Mouse (Mus musculus): ENCODE measurements around the gene Spg11. TPM values are rescaled to one million over a fixed set of nuclear protein-coding genes. Genes with fewer than 3 reads are reported as not detected.
"Not testable (repeated sequence)": the region's sequence is repeated elsewhere in the genome, so short reads cannot be mapped to it uniquely, and the experiment has no call there.

The Spg11 gene
- polyA plus RNA-seq, 1 experiment from 2014 or later = 7.0 TPM

DNA sequence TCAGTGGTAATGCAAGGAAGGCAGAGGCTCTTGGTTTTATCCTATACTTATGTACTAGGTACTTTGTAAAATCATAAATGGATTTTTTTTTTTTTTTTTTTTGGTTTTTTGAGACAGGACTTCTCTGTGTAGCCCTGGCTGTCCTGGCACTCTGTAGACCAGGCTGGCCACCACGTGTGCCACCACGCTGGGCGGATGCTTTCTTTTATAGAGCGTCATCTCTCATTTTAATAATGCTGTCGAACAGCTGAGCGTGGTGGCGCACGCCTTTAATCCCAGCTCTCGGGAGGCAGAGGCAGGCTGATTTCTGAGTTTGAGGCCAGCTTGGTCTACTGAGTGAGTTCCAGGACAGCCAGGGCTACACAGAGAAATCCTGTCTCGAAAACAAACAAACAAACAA is 91.1 kb downstream of the Spg11 start:
- H3K9ac ChIP-seq (ENCODE audit: low read depth, low read length) = not testable (repeated sequence)

DNA sequence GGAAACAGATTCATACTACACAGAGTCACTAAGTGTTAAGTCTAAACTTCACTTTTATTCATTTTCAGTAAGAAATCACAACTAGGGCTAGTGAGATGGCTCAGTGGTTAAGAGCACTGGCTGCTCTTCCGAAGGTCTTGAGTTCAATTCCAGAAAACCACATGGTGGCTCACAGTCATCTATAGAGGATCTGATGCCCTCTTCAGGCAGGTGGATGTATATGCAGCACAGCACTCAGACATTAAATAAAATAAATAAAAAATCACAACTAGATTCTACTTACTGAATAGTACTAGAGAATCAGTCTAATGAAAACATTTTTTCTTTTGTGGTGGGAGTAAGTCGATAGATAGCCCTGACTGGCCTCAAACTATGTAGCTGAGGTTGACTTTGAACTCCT is 95.9 kb downstream of the Spg11 start:
- Histone ChIP-seq H3K27me3 (ENCODE audit: control insufficient read depth, insufficient read depth, low read length) (no peaks in the 10 kb centered on the region), H3K9ac (ENCODE audit: low read depth, low read length) (no peak overlapping the region), H3K27ac (ENCODE audit: low read depth, low read length) (no peak overlapping the region), H3K9me3 (replicated peaks; ENCODE audit: control insufficient read depth, low read length) (no peaks in the 10 kb centered on the region), H3K4me1 (ENCODE audit: control insufficient read depth, insufficient read depth, low read length) (no peaks in the 10 kb centered on the region), H3K4me3 (ENCODE audit: low read depth, low read length) (no peak overlapping the region), H3K36me3 (ENCODE audit: control insufficient read depth, insufficient read depth, low read length) (no peaks in the 10 kb centered on the region), H3K4me2 (no peak overlapping the region)
- ATAC-seq (replicated peaks; ENCODE audit: insufficient number of reproducible peaks, low FRiP score, low TSS enrichment) = no peak
- WGBS (ENCODE audit: insufficient replicate concordance) = 77% methylated on average over 2 of the region's 2 CpGs

More for the DNA sequence above, 91.1 kb downstream of the Spg11 start:
- peak overlapping the region; percentile 66; the same call in 1 of the 2 replicates for H3K4me2 ChIP-seq
- ATAC-seq (replicated peaks; ENCODE audit: insufficient number of reproducible peaks, low FRiP score, low TSS enrichment); H3K9me3 ChIP-seq (replicated peaks; ENCODE audit: control insufficient read depth, low read length); H3K27ac ChIP-seq (ENCODE audit: low read depth, low read length); H3K36me3 ChIP-seq (ENCODE audit: control insufficient read depth, insufficient read depth, low read length); H3K4me1 ChIP-seq (ENCODE audit: control insufficient read depth, insufficient read depth, low read length); H3K27me3 ChIP-seq (ENCODE audit: control insufficient read depth, insufficient read depth, low read length): not testable (repeated sequence)
- WGBS (ENCODE audit: insufficient replicate concordance) = 84% methylated on average over 10 of the region's 10 CpGs
- peak overlapping the region; percentile 80; the same call in 1 of the 2 replicates for H3K4me3 ChIP-seq (ENCODE audit: low read depth, low read length)

DNA sequence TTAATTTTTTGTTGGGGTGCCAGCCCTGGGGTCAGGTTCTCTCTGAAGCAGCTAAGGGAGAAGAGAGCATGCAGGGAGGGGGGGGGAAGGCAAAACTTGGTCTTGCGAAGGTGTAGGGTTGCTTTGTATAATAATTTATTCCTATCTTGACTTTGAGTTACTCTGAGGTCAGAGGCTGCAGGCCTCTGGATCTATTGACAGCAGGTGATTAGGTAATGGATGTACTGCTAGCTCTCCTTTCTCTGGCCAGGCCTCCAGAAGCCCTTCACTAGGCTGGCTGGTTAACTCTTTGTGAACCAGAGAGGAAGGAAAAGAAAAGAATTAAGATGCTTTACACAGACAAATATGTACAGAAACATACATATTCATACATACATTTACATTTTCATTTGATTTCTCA is 99.5 kb downstream of the Spg11 start:
- H3K4me1 ChIP-seq (ENCODE audit: control insufficient read depth, insufficient read depth, low read length) = no peaks in the 10 kb centered on the region
- H3K27me3 ChIP-seq (ENCODE audit: control insufficient read depth, insufficient read depth, low read length) = no peaks in the 10 kb centered on the region
- H3K9me3 ChIP-seq (replicated peaks; ENCODE audit: control insufficient read depth, low read length) = no peaks in the 10 kb centered on the region
- H3K27ac ChIP-seq (ENCODE audit: low read depth, low read length) = no peak overlapping the region
- no peak overlapping the region for H3K4me2 ChIP-seq
- no peaks in the 10 kb centered on the region for H3K36me3 ChIP-seq (ENCODE audit: control insufficient read depth, insufficient read depth, low read length)
- no peak for ATAC-seq (replicated peaks; ENCODE audit: insufficient number of reproducible peaks, low FRiP score, low TSS enrichment)
- H3K4me3 ChIP-seq (ENCODE audit: low read depth, low read length) = no peak overlapping the region
- H3K9ac ChIP-seq (ENCODE audit: low read depth, low read length) = no peak overlapping the region
- 42% methylated on average over 1 of the region's 1 CpGs for WGBS (ENCODE audit: insufficient replicate concordance)

DNA sequence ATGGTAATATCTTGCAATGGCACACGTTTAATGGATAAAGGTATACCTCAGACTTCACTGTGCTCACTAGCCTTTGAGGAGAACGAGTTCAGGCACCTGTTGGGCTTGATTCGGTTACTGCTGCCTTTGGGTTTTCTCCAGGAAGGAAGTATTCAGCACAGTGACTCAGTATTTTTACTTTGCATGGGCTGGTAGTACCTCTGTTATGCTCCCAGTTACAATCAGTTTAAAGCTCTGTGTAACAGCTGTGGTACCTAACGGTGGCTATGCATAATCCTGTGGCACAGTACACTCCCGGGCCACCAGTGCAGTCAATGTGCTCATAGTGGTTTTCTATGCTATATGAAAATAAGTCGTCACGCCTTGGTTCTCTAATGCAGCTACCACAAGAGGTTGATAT is 106.7 kb downstream of the Spg11 start:
- 90% methylated on average over 7 of the region's 7 CpGs for WGBS (ENCODE audit: insufficient replicate concordance)
- no peak overlapping the region for H3K27ac ChIP-seq (ENCODE audit: low read depth, low read length)
- no peak overlapping the region for H3K4me3 ChIP-seq (ENCODE audit: low read depth, low read length)
- no peak overlapping the region for H3K9ac ChIP-seq (ENCODE audit: low read depth, low read length)
- no peaks in the 10 kb centered on the region for H3K4me1 ChIP-seq (ENCODE audit: control insufficient read depth, insufficient read depth, low read length)
- H3K4me2 ChIP-seq = no peak overlapping the region
- no peaks in the 10 kb centered on the region for H3K9me3 ChIP-seq (replicated peaks; ENCODE audit: control insufficient read depth, low read length)
- H3K36me3 ChIP-seq (ENCODE audit: control insufficient read depth, insufficient read depth, low read length) = peaks cover 8% of the 10 kb centered on the region; the same call in 1 of the 2 replicates
- no peaks in the 10 kb centered on the region for H3K27me3 ChIP-seq (ENCODE audit: control insufficient read depth, insufficient read depth, low read length)
- no peak for ATAC-seq (replicated peaks; ENCODE audit: insufficient number of reproducible peaks, low FRiP score, low TSS enrichment)

DNA sequence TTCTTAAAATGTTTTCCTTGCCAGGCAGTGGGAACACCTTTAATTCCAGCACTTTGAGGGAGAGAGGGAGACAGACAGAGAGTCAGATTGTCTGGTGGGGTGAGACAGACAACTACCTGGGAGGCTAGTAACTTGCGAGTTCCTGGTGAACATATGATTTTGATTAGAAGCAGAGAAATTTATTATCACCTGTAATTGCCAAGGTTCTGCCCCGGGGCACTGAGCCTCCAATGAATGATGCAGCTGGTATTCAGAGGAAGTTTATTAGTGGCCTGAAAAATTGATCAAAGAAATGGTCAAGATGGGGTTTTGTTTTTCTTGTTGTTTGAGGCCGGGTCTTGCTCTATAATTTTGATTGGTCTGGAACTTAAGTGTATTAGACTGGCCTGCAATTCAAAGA is 109.4 kb downstream of the Spg11 start:
- Histone ChIP-seq H3K36me3 (ENCODE audit: control insufficient read depth, insufficient read depth, low read length) (peaks cover 11% of the 10 kb centered on the region), H3K4me2 (no peak overlapping the region), H3K4me1 (ENCODE audit: control insufficient read depth, insufficient read depth, low read length) (no peaks in the 10 kb centered on the region), H3K9me3 (replicated peaks; ENCODE audit: control insufficient read depth, low read length) (no peaks in the 10 kb centered on the region), H3K27me3 (ENCODE audit: control insufficient read depth, insufficient read depth, low read length) (no peaks in the 10 kb centered on the region), H3K27ac (ENCODE audit: low read depth, low read length) (no peak overlapping the region), H3K4me3 (ENCODE audit: low read depth, low read length) (no peak overlapping the region), H3K9ac (ENCODE audit: low read depth, low read length) (no peak overlapping the region)
- no peak for ATAC-seq (replicated peaks; ENCODE audit: insufficient number of reproducible peaks, low FRiP score, low TSS enrichment)
- 92% methylated on average over 3 of the region's 3 CpGs for WGBS (ENCODE audit: insufficient replicate concordance)

Small RNA genes lying within 50 kb of the gene (microRNA-seq; reads per million reads assigned to microRNA genes)
- gene Gm47314 (ENCODE audit: borderline number of aligned reads) = not detected

Other genes starting within 250 kb of the Spg11 start
- 40.8 and 43.9 TPM in 2 replicates for gene Ctdspl2, start 162.4 kb downstream of the Spg11 start, polyA plus RNA-seq (2014; fragmentation: Nextera tagmentation; extraction: Ambion mirVana)
- gene Mageb3, start 162.3 kb downstream of the Spg11 start, polyA plus RNA-seq (2014; fragmentation: Nextera tagmentation; extraction: Ambion mirVana) = 0.09 TPM in 1 of 2 replicates, not detected in the other
- gene Eif3j1, start 89.8 kb downstream of the Spg11 start, polyA plus RNA-seq (2014; fragmentation: Nextera tagmentation; extraction: Ambion mirVana) = 13.9 and 15.9 TPM in 2 replicates
- gene B2m, start 29.3 kb upstream of the Spg11 start, polyA plus RNA-seq (2014; fragmentation: Nextera tagmentation; extraction: Ambion mirVana) = 224 and 240 TPM in 2 replicates
- gene Trim69, start 42.3 kb upstream of the Spg11 start, polyA plus RNA-seq (2014; fragmentation: Nextera tagmentation; extraction: Ambion mirVana) = 0.14 TPM in 1 of 2 replicates, not detected in the other
- gene Patl2, start 67.8 kb upstream of the Spg11 start, polyA plus RNA-seq (2014; fragmentation: Nextera tagmentation; extraction: Ambion mirVana) = not detected in 2 replicates
- not detected in 2 replicates for gene Terb2, start 67.9 kb upstream of the Spg11 start, polyA plus RNA-seq (2014; fragmentation: Nextera tagmentation; extraction: Ambion mirVana)
- gene Sord, start 116.4 kb upstream of the Spg11 start, polyA plus RNA-seq (2014; fragmentation: Nextera tagmentation; extraction: Ambion mirVana) = 45.0 and 49.8 TPM in 2 replicates
- 0.04 TPM in 1 of 2 replicates, not detected in the other for gene Duox2, start 180.1 kb upstream of the Spg11 start, polyA plus RNA-seq (2014; fragmentation: Nextera tagmentation; extraction: Ambion mirVana)
- not detected in 2 replicates for gene Duoxa2, start 180.5 kb upstream of the Spg11 start, polyA plus RNA-seq (2014; fragmentation: Nextera tagmentation; extraction: Ambion mirVana)
- gene Duoxa1, start 195.3 kb upstream of the Spg11 start, polyA plus RNA-seq (2014; fragmentation: Nextera tagmentation; extraction: Ambion mirVana) = not detected in 2 replicates
- gene Duox1, start 197.3 kb upstream of the Spg11 start, polyA plus RNA-seq (2014; fragmentation: Nextera tagmentation; extraction: Ambion mirVana) = not detected in 2 replicates

All from heart, embryonic 11.5 days (tissue).